Mouse (Mus musculus): ENCODE data around the gene Kalrn.

Gene Kalrn

DNA sequence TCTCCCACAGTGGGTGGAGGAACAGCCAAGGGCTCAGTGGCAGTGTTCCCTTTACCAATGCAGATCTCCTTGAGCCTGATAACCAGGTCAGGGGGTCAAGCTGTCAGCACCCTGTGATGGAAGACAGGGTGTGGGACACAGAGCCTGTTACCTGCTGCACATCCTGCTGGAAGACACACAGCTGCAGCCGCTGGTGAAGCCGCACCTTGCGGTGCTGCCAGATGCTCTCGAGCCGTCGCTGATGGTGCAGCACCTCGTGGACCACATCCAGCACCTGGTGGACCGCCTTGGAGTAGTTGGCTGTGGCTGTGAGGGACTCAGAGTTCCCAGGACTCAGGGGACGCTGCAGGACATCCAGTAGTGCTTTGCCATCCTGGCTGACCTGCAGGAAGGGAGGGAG is 265.9 kb downstream of the Kalrn start:
- no peak for DNase-seq

DNA sequence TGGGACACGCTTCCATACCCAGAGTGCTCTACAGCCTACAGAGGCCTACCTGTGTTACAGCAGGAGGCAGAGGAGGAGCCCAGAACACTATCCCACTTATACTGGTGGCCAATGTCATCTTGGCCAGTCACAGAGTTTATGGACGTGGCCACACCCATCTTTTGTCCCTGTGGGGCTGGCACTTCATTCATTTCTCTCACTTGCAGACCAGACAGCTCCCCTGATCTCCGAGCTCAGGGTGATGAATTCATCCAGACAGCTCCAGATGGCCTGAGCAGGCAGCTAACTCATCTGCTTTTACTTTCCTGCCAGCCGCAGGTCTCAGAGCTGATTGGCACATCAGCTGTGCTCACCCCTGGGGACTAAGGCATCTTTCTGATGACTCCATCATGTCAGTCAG is 267.7 kb downstream of the Kalrn start:
- peak; percentile 26 to 53 for DNase-seq

DNA sequence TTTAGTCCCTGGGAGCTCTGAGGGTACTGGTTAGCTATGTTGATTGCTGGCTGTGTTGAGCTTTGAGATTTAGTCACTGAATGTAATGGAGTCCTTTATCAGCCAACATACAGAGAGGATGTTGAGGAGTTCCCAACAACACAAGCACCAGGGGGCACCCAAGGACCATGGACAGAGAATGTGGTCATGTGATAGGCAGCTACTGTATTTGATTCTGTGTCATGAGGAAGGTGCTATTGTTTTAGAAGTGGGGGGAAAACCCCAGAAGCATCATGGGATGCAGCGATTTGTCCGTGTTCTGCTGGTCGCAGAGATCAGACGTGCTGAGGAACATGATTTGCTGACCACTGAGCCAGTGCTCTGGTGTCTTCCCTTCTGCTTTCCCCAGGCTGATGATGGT is 269.5 kb downstream of the Kalrn start:
- DNase-seq, result peak; percentile 27 to 36

DNA sequence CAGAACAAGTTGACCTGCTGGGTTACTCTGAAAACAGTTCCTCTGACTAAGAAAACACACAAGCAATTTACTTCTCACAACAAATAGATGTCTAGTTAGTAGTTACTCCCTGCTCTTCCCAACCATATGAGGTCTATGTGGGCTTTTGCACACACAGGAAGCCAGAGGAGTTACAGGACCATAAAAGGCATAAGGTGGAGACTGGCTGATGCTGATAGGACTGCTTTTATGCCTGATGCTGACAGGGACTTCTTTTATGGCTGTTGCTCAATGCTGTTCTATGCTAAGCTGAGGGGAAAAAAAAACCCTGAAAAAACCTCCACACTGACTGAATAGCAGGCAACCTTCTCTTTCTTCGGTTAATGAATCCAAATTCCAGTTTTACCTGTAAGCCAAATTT is 270.8 kb downstream of the Kalrn start:
- no peak for DNase-seq

DNA sequence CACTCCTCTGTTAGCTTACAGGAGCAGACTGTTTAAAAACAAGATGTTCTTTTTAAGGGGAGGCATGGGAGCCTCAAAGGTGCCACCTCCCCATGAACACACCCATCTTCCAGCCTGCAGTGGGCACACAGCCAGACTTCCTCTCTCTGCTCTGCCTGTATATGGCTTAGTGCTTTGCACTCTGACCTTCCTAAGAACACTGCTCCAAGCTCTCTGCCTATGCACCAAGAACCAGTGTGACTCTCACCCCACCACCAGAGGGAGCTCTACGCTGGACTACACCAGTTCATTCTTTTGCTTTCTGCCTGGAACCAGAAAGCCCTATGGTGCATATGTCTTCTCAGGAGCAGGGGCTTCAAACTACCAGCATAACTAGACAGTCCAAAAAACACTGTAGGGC is 271.3 kb downstream of the Kalrn start:
- DNase-seq, result peak; percentile 20 to 28

DNA sequence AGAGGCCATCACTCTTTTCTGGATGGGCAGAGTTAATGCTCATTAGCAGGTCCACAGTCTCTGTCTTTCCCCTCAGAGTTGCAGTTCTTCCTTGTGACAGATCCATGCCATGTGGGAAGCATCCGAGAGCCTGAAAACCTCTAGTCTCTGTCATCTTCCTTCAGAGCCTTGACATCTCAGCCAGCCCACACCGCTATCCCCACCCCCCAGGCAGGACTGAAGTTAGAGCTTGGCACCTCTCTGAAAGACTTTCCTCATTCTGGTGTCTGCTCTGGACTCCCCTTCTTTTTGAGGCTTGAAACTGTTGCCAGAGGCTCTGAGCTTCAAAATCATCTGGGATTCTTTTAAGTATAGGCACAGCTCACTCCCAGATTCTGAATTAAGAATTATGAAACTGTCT is 274.1 kb downstream of the Kalrn start:
- DNase-seq, result no peak

DNA sequence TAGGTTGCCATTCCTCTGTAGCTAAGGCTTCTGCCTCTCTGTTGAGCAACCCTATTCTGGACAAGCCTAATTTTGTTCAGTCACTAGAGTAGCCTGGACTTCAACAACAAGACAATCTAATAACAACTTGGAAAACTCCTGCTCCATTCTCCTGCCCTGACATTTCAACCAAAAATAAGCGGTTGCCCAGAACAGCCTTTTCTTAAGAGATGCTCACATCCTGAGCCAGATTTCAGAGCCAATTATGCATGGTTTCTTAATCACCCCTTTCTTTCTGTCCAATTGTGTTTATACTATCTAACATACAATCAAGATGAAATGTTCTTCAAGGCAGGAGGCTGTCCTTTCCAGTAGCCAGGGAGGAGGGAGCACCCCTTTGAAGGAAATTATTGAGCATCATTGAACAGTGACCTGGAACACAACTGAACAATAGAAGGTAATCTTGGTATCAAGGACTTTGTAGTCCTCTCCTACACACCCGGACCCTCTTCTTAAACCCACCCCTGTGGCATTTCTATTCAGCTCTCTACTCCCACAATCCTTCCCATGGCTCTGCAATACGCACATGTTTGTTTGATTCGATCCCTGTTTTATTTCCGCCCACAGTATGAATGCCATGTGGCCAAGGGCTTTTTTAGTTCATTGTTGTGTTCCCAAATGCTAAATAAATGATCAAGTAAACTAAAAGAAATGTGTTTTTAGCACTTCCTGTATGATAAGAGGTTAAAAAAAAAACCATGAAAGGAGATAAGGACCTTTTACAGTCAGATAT is 275.2 kb downstream of the Kalrn start:
- no peak for DNase-seq

DNA sequence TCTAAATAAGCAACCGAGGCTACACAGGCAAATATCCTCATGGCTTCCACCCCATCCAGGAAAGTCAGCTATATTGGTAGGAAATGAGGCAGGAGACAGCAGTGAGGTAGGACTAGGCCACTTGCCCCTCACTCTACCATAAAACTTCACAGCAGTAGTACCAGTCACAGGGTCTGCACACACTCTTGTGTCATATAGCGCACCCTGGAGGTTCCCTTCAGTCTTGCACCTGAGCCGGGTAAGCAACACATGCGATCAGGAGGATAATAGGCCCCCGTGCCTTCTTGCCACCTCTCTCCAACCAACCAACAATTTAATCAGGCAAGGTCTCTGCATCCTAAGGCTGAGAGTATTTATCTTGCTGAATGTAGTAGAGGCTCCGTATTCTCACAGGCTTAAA is 278.8 kb downstream of the Kalrn start:
- peak; percentile 24 to 33 for DNase-seq

DNA sequence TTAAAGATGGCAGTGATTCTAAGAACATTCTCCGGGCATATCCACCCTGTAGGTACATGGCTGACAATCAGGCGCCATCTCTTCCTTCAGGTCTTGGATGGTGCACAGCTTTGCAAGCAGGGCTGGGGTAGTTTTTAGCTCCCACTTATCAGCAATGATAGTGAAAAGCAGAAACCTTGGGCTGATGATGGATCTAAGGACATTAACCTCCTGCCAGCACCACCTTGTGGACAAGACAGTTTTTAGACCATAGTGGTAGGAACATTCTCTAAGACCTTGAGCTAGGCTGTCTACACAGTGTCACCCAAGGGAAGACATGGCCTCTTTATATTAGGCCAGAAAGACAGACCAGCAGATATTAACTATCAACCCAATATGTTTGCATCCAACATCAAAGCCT is 279.7 kb downstream of the Kalrn start:
- DNase-seq, result peak; percentile 20 to 29

DNA sequence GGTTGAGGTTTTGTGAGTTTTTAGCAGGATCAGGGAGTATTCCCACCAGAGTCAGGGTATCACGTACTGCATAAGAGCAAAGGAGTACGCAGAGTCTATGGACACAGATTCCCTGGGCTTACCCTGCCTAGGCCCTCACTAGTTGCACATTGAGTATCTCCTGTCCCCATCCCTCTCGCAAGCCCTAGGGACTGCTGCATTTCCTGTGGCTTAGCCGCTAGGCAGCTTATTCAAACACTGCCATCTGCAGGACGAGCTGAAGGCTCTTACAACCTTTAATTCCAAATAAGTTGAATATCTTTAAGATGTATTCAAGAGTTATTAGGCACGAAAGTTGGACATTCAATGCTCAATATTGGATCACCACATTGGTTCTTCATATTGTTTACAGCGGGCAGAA is 283.7 kb downstream of the Kalrn start:
- peak; percentile 21 to 23 for DNase-seq

DNA sequence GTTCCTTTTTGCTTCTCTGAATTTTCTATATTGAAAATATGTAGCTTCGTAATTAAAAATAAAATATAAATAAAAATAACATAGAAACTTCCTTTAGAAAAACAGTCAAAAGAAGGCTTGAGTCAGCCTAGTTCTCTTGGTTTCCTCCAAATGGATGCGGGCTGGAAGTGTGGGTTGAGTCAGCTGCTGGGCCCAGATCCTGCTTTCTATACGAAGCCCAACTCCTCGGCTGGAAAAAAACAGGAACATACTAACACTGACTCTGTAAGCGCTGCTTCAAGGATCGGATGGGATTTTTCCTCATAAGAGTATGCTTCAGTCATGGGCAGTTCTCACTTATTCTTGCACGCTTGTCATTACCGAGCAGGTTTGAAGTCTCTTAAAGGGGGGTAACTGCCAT is 291.3 kb downstream of the Kalrn start:
- no peak for DNase-seq

DNA sequence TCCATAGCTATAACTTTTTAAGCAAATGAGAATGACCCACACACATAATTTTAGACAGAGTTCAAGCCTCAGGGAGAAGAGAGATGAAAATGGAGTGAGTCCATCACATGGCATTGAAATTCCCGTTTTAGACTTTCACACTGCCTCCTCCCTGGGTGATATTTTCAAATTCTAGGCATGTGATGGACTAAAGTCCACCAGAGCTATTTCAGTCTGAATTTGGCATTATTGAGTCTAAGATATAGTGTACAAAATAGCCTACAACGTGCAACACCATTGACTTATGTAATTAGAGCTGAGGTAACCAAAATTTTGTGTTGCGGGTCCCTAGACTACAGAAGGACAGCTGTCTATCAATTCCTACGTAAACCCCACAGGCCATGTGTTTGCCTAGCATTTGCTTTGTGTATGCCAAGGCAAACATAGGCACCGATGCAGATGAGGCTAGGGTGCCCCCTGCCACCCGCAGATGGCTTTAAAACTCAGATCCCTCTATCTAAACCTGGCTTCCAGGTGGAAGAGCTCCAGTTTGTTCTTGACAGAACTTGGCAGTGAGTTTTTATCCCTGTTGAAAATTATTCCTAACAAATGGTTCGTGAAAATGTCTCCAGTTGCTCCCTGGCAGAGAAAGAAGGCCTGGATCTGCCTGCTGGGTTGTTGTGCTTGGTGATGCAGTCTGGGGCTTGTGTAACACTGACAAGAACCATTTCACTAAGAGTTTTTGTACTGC is 293.5 kb downstream of the Kalrn start:
- peak; percentile 41 to 45 for DNase-seq

DNA sequence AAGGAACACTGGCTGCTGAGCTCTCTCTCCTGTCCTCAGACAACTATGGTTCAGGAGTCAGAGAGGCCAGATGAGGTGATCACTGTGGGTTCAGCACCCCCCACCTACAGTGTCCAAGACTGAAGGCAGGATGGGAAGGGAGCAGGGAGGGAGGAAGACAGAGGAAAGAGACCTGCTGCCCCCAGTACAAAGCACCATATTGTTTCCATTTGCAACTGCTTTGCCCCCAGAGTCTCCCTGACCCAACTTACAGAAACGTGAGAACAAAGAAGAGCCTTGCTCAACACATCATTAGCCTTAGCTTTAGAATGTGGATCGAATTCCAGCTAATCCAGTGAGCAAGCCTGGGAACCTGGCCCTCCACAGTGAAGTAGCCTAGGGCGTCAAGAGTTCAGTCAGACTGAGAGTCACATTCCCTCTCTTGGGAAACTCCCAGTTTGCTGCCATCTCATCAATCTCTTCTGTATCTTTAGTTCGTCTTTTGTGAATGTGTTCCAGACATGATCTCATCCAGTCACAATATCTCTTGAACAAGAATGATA is 295.0 kb downstream of the Kalrn start:
- no peak for DNase-seq

DNA sequence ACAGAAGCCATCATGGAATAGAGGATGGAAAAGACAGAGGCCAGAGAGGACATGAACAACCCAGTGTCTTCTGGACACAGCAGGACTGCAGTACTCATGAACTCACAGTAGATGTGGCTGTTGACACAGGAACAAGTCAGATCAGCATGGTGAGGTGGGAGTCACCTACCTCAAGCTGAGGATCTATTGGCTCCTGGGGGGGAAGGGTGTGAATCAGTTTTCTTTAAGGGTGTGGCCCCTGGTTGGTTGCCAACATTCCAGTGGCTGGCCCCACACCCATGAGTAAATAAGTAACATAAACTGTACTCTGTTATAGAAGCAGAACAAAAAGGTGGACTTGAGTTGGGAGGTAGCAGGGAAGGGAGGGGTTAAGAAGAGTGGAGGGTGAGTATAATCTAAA is 298.7 kb downstream of the Kalrn start:
- no peak for DNase-seq

DNA sequence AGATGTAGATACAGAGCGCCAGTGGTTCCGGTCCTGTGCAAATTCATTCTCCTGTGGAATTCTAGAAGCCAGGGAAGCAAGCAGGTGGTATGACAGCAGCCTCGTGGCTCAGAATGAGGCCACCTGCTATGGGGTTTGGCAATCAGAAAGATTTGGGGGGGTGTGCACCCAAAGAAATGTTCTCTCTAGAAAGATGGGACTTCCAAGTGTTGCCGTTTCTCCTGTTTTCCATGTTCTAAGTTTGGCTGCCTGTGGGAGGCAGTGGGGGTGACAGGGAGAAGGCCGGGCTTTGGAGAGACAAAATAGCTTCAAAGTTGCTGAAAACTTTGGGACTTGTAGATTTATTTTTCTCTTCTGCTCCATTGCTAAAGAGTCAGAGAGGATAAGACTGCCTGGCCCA is 301.9 kb downstream of the Kalrn start:
- no peak for DNase-seq

DNA sequence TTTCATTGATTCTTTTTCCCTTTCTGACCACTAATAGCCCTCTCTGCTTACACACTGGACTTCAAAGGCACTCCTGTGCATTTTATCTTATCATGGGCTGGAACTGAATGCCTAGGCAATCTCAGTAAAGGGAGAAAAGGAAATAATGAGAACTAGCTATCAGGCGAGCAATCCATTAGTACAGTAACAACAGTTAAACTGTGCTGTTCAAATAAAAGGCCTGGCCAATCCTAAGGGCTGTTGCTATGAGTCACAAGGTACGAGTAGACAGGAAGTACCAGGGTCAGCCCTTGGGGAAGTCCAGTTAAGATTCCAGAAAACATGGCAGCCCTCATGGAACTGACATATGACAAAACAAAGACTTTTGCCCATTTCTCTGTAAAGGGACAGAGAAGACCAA is 302.7 kb downstream of the Kalrn start:
- no peak for DNase-seq

DNA sequence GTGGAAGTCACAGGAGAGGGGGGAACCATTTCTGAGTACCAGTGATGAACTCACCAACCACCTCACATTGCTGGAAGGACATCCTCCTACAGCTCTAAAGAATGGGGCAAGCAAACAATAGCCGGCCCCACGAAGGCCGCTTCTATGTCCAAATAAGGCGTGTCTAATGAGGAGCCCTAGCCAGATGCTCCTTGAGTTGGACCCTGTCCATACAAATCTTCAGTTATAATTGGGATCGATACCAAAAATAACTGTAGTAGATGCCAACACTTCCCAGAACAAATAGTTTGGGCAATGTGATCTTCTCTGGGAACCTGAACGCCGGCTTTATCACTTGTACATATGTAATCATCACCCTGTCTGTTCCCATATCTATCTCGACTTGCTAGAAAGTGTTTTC is 303.7 kb downstream of the Kalrn start:
- no peak for DNase-seq

DNA sequence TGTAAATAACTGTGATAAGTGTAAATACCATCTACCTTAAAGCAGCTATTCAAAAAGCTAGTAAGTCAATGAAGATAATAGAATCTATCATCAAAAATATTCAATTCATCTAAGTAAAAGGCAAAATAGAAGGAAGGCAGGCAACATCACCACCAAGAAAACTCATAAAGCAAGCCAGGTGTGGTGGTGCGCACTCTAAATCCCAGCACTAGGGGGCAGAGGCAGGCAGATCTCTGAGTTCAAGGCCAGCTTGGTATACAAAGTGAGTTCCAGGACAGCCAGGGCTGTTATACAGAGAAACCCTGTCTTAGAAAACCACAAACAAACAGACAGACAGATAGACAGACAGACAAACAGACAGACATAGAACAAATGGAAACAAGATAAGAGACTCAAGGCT is 305.6 kb downstream of the Kalrn start:
- no peak for DNase-seq

DNA sequence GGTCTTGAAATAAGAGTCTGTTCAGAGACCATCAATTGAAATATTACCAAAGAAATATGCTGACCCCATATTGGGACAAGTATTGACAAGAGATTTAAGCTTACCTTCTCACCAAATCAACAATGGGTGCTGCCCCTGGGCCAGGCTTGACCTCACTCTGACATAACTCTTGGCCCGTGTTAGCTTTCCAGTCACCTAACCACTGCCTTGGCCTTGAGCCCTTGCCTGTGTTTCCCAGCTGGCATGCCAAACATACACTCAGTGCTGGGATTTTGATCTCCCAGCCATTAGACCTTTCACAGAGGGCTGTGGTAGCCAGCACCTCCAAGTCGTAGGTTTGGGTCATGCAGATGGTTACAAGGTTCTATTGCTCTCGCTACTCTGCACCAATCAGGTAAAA is 308.7 kb downstream of the Kalrn start:
- DNase-seq, result peak in 1 of 2 experiments; percentile 12

DNA sequence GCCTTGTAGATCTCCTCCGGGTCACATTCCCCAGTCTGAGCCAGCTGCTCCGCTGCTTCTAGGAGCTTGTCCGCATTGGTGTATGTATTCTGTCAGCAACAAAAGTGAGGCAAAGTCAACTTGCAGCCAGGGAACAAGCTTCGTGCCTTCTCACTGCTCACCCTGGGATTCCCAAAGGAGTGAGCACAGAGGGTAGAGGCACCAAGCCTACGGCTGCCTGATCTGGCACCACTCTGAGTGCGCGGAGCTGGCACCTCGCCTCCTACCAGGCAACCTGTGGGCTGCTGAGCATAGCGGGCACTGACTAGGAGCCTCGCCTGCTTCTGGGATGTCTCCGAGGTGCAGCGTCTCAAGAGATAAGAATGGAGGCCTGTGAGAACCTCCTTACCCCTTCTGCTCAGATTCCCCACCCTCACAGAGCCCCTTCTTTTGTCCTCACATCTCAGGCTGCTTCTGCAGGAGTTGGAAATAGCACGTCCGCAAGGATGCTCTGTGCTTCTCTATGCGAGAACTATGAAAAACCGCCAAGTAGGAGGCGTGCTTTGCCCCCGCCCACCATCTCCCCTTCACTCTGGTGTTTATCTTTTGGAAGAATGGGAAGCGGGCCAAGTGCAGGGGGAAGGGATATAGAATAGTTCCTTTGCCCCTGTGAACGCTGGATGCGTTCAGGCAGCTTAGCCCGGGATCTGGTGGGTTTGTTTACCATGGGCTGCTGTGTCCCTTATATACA is 310.4 kb downstream of the Kalrn start:
- peak; percentile 22 to 42 for DNase-seq

DNA sequence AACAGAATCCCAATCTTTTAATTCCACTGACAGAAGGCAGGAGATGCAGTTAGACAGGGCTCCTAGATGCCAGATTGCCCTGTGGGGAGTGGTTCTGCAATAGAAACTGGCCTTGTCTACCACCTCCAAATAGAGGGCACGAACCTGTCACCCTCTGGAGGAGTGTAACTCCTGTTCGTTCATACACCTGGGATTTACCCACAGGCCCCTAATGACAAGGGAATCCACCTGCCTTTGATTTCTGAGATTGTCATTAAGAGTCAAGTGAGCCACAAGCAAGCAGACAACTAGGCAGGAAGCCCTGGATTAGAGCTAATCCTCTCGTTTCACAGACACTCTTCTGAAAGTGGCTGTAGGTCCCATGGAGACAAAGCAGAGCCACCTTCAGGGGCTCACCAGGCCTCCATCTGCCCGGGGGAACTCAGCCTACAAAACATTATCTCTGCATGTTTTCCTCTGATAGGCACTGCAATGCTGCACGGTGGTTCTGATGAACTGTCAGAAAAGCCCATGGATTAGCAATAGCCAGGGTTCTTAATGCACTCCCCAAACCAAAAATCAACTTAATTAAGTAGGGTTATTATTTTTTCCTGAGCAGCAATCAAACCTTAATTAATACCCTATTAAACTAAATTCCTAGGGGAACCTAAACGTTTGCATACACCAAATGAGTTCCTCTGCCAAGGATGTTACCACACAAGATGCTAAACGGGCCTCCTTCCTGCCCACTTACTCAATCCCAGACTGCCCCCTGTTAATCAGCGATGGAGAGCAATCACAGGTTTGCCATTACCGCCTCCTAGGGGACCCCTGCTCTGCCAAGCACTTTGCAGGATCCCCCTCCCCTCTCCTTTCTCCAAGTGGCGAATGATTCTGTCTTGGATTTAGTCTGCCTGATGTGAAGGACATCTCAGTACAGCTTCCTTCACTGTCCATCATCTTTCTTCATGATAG is 312.1 kb downstream of the Kalrn start:
- peak in 1 of 2 experiments; percentile 17 for DNase-seq

DNA sequence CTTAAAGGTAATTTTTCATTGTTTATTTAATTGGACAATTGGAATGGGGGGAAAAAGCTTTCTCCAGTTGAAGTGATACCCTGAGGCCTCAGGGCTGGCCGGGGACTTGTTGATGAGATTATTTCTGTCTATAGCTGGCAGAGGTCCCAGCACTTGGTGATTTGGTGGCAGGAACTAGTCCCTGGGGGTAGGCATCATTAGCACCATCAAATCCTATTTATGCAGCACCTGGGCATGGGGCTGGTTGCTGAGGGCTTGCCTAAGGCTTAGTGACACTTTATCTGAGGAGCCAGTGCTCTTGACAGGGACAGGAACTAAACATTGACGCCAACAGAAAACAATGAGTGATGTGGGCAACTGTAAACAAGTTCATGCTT is 318.7 kb downstream of the Kalrn start:
- peak; percentile 64 for DNase-seq
